Mouse (Mus musculus): ENCODE results near the gene Fam102b.

The Fam102b gene

DNA sequence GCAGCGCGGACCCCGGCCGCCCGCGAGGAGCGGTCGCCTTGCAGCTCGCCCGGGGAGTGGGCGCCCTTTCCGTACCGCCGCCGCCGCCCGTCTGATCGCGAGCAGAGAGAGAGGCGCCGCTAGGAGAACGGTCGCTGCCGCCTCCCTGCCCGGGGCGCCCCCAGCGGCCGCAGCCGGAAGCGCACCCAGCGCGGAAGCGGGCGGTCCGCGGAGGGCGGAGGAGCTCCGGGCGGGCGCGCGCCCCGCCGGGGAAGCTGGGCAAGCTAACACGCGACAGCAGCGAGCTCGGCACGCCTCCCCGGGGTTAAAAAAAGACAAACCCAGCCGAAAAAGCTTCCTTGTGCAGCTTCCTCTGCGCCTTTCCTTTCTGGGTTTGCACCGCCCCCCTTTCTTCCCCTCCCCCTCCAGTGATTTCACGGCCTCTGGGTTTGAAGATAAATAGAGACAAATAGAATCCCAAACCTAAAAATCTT is at the start of gene Fam102b:
TSS of gene Fam102b (minus strand) at position 93 of the 473 bp plus-strand sequence.
- peak; percentile 94 for DNase-seq (ENCODE audit: low read depth)

DNA sequence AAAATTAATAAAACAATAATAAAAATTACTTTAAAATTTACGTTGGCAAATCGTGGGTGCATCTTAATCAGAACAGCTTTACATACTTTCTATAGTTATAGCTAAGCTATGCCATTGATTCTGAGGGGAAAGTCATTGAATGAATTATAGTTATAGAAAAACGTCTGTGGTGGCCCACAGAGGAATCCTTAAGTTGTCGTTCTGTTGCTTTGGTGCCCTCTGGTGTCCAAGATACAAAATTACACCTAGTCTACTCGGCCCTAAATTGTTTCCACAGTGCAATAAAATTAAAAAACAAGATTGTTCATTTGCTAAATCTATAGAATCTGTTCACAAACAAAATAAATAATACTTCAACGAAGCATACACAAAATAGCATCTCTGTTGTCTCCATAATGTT is 35.6 kb upstream of the Fam102b start:
- DNase-seq (ENCODE audit: low read depth), result peak; percentile 84

DNA sequence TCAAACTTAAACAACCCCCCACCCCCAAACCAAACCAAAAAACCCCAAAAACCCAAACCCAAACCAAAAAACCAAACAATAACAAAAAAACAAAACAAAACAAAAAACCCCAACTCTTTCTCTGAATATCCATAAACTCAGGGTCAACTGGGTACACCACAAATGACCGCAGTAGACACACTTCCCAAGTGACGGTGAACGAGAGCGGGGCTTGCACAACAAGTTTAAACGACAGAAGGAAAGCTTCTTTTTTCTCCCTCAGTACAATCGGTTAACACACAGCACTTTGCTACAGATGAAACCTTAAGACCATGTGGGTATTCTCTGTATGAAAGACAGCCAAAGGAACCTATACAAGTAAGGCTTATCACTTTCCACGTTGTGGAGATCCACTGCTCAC is 35.0 kb upstream of the Fam102b start:
- no peak for DNase-seq (ENCODE audit: low read depth)

DNA sequence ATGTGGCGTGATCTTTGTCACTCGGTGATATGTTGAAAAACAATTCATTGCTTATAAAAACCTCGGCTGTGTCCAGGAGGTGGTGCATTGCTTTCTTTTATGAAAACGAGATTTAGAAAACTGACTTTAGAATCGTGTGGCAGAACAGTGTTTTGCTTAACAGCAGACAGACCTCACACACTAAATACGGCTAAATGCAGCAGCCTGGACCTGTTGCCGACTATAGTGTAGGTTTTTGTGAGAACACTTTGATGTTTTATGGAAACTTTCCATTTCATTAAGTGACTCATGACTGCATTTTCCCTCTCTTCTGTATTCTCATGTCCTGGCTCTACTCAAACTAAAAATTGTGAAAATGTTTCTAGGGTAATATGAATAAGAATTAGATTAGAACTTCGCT is 32.5 kb upstream of the Fam102b start:
- no peak for DNase-seq (ENCODE audit: low read depth)

DNA sequence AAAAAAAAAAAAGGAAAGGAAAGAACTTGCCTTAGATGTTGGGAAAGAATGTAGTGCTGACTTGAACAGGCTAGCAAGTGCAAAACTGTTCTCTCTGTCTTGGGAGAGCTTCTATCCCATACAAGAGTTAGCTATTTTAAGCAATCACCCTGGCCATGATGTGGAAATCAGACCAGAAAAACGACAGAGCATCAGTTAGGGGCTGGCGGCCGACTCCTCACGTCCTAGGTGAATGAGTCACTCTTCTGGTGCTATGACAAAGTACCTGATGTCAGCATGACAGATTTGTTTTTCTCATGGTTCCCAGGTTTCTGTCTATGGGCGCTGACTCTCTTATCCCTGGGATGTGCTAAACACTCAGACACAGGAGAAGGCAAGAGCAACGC is 24.5 kb upstream of the Fam102b start:
- no peak for DNase-seq (ENCODE audit: low read depth)

DNA sequence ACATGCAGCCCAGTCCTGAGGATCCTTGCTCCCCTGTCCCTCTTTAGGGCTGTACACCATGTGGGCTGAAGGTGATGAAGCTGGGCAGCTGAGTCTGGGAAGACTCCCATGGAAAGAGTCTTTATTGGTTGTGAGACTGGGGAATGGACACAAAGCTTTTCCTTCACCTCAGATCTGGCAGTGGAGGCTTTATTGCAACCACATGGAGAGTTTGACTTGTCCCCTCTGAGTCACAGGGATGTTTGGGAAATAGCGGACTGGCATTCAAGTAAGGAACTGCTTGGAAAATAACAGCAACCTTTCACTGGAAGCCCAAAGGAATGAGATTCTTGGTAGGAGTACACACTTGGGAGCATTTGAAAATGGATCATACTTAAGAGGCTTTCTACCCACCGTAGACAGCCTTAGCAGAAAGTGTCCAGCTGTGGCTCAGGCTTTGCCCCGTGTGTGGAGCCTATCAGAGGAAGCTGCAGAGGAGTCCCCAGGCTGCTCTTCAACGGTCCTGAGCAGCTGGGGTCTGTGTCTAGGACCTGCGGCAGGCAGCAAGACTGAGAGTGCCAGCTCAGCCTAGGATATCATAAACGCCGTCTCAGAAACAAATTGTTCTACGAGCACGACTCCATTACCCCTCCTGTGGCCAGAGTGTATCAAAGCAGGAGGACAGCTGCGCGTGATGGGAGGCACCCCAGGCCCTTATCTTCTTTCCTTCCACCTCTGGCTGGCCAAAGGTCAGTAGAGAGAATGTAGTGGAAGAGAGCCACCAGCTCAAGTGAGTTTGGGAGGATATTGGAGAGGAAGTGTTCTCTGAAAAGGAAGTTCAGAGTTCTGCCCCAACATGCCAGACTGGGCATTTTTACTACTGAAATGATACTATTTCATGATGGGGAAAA is 23.9 kb upstream of the Fam102b start:
- no peak for DNase-seq (ENCODE audit: low read depth)

DNA sequence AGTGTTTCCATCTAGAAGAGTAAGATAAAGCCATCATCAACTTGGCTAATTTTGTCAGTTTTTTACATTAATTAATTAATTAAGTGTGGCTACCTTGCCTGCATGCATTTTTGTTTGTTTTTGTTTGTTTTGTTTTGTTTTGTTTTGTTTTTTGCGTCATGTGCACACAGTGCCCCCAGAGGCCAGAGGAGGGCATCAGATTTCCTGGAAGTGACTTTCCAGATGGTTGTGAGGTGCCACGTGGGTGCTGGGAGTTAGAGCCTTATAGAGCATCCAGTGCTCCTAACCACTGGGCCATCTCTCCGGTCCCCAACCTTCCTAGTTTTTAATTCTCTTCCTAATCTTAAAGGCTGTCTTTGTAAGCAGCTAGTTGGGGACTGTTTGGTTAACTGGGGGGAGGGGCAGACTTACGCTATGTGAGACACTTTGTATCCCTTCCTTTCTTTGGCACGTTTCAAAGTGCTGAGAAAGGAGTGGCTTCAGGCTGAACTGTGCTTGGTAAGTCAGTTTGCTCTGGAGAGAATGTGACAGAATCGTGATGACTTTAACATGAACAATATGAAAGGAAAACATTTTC is 20.4 kb upstream of the Fam102b start:
- no peak for DNase-seq (ENCODE audit: low read depth)

DNA sequence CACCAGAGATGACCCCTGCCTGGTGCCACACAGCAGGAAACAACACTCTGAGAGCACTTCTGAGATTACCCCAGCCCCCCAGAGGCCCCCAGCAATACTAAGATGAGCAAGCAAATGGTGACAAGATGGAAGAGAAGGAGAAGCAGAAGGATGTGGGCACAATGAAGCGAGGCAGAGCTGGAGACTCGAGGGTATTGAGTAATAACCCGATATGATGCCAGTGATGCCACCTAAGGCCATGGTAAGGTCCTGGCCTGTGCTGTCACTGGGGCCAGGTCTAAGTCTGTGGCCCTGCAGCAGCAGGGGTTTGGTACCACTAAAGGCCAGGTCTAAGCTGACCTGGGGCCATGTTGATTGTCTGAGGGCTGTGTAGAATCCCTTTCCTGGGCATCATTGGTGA is 19.0 kb upstream of the Fam102b start:
- no peak for DNase-seq (ENCODE audit: low read depth)

DNA sequence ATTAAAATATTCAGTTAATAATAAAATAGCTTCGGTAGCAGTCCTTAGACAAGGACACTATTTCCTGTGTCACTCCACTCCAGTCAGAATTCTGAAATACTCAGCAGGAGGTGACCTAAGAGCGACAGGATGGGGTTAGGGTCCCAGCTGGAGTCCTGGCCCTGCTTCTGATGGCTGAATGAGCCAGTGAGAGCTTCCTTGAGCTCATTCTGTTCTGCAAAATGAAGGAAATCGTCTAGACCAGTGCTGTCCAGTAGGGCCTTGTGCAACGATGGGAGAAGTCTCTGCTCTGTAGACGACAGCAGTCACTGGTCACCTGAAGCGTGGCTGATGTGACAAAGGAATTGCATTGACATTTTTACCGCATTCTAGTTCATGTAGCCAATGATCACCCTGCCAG is 16.0 kb upstream of the Fam102b start:
- no peak for DNase-seq (ENCODE audit: low read depth)

DNA sequence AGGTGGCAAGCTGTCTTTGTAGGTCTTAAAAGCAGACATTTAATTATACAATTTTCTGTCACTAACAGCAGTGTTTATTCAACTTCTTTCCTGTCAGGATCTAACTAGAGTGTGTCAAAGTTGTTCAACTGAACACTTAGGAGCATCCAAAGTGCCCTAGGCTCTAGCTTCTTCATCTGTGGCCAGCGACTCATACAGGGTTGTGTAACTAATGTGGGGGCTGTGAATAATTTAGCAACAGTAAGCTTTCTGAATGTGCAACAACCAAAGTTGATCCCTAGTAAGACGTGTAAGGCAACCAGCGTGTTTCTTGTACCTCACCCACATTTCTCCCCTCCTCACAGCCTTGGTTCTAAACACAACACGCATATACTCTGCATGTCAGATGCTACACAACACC is 13.5 kb upstream of the Fam102b start:
- no peak for DNase-seq (ENCODE audit: low read depth)

DNA sequence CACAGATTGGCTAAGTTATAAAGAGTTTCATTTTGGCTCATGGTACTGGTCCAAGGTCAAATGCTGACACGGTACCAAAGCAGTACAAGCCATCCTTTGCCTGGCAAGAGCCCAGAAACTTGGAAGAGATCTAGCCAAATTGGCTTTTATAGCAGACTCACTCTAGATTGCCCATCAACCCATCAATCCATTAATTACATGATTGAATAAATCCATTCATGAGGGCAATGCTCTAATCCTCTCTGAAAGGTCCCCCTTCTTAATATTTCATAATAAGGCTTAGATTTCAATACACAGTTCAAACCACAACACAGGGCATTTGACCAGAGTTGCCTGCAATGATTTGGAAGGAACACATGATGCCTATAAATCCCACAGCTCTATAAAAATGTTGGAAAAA is 7.0 kb upstream of the Fam102b start:
- DNase-seq (ENCODE audit: low read depth), result no peak

DNA sequence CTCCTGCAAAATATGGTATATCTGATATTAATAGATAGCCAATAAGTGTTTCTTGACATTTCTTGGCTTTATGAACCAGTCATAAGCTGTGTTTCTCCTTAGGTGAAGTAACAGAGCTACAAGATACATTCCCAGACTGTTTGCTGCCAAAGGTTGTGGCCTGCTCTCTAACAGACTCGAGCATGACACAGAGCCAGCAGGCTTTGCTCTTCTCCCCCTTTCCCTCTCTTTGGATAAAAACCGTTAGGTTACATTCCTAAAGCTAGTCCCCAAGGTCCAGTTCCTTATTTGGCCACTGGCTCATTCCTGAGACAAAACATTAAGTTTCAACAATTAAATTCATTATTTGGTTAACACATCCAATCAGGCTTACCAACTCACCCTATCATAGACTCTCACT is 4.9 kb upstream of the Fam102b start:
- DNase-seq (ENCODE audit: low read depth), result no peak

DNA sequence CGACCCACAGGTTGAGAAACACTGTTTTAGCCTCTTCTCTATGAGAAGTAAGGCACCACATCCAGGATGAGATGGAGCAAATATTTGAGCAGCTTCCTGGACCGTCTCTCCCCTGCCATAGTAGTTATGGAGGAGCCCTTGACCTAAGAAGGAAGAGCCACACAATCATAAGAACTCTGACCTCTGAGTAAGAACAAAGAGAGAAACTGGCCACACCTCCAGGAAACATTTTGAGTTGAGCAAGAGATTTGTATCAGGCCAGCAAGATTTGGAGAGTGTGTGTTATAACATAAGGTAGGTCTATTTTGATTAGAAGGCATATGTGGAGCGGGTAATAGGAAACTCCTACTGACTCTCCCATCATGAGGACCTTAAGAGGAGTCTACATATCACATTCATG is 4.2 kb upstream of the Fam102b start:
- DNase-seq (ENCODE audit: low read depth), result no peak

DNA sequence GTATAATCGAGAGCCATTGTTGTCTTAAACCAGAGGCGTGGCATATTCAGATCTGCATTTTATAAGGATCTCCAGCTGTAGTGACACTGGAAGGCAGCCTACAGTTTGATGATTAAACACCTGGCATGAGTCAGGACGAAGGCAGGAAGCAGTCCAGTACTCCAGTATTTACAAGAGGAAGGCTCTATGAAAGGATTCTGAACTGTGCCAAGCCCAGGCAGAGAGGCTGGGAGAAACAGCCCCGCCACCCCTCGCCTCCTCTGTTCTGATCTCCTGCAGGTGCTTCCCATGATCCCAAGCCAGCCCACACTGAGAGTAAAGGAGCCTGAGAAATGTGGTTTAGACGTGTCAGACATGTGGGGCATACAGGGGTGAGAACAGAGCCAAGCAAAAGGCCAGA is 3.4 kb upstream of the Fam102b start:
- no peak for DNase-seq (ENCODE audit: low read depth)

DNA sequence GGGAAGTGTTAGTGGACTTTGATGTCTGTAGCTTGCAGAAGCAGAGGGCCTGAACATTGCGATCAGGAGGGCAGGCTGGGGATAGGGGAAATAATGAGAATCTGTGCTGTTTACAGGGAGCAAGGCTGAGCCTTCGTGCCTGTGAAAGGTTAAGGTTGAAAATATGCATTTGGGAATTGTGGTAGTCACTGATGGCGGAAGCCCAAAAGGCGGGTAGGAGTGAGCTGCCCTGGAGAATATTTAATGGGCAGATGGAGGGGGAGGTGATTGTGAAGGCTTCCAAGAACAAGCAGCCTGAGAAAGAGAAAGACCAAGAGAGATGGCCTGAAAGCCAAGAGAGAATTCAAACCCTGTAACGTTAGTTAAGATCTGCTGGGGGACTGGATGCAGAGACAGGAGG is 2.3 kb upstream of the Fam102b start:
- DNase-seq (ENCODE audit: low read depth), result no peak

DNA sequence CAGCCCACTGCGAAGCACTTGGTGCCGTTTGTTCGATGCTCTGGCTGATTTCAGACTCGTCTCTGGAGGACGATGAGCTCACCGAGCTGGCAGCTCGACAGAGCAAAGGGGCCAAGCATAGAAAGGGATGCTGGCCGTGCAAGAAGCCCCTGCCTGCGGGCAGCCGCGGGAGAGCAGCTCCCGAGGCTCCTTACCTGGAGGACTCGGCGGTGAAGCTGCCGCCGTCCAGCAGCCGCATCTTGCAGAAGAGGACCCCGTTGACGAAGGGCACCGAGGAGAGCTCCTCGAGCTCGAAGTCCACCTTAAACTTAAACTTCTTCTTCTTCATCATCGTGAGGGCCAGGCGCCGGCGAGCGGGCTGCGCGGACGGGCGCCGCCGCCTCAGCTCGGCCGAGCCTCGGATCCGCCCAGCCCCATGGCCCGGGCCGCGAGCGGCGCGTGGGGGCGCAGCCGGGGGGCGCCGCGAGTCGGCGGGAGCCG is 376 bp downstream of the Fam102b start:
- peak; percentile 70 for DNase-seq (ENCODE audit: low read depth)

DNA sequence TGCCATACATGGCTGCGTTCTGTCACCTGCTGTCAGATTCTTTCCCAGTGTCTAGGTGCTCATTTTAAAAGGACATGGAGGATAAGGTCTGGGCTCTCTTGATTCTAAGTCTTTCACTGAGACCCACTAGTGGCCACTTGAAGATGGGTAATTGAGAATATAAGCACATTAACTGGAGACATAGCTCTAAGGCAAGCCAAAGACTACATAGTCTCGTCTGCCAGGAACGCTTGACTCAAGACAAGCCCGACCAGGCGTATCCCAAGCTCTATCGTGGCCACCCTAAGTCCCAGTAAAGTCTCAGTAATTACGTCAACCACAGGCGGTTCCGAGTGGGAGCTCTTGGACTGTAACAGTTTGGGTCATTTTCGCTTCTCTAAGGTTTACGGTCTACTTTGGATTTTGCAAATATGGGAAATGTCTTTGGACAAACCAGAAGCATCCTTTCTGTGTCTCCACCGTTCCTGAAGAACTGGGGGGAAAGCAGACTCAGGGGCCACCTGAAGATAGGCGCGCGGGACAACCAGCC is 881 bp downstream of the Fam102b start:
- peak; percentile 52 for DNase-seq (ENCODE audit: low read depth)

DNA sequence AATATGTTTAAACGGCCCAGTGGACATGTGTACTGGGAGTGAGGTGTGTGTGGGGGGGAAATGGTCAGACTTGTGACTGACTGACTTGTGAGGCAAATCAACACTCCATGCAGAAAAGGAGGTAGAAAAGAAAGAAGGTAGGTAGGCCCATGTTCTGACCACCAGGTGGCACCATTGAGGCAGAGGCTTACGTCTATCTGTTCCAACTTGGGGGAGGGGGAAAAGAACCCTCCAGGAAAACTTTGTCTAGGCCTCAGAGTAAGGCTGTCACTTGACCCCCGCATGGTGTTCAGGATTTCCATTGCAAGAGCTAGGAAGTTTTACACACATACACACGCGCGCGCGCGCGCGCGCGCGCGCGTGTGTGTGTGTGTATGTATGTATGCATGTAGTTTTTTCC is 1.8 kb downstream of the Fam102b start:
- DNase-seq (ENCODE audit: low read depth), result peak; percentile 92

DNA sequence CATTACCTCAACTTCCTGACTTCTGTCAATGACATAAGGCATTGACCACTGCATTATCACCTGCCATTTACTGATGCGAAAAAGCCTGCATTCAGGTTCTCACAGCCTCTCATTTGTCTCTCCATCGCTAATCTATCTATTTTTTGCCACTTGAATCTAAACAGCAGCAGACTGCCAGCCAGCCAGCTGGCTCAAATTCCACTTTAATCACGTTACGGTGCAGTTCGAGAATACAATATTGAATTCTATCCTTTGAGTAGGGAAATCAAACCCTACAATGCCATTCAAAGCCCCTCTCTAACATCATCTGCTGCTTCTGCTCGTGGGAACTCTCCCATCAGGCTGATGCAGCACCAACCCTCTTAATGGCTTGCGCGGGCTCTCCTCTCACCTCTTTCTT is 4.3 kb downstream of the Fam102b start:
- DNase-seq (ENCODE audit: low read depth), result no peak

DNA sequence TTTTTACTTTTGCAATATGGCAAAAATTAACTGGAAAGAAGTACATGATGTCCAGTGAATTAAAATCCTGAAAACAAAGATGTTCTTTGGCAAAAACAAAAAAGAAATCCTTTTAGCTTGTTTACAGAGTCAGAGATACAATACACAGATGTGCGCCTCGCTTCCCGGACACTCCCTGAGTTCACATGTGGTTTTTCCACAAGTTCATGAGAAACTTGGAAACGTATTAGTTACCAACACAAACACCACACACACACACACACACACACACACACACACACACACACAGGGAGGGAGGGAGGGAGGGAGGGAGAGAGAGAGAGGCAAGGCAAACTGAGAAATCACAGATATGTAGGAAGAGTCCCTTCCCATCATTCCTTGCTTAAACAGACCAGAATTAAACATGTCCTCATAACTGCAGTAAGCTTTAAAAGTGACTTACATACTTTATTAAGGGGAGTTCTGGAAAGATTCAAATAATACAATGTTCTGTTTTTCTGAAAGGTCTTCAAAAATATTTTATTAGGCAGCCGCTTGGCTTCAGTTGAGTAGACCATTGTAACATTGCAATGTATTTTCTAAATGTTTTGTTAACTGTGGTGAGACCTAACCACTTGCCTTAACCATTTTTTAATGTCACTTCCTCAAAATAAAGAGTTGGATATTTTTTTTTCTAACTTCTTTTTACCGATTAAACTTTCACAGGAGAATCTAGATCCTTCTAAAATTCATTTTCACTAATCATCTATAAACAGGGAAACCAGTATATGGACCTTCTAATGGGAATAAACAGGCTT is 5.5 kb downstream of the Fam102b start:
- no peak for DNase-seq (ENCODE audit: low read depth)

DNA sequence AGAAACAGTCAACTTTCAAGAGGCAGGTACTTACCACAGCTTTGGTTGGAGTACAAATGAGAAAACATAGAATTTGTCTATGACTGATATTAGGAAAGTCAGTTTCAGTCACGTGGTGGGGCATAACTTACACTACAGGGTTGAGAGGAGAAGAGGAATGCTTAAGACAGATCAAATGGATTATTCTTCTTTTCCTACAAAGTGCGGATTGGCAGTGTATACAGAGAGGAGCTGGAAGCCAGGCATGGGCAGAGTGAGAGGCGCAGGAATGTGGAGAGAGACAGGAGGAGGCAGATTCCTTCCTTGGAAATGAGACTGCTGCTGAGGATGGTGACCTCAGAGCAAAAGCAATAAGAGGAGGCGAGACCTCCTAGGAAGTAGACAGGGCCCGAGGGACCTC is 9.1 kb downstream of the Fam102b start:
- DNase-seq (ENCODE audit: low read depth), result no peak

DNA sequence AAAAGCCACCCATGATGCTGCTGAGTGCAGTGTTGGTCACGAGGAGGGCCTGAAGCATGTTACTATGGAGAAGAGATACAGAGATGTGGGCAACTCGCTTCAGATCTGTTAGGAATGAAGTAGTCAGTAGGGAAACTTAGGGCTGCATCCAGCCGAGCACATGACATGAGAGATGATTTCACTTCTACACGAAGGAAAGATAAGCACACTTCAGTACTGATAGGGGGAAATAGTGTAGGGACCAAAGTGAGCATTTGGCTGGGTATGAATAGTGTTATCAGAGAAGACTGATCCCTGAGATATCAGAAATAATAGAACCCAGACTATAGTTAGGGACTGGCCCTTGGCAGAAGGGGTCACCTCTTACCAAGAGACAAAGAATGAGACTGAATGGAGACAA is 14.8 kb downstream of the Fam102b start:
- no peak for DNase-seq (ENCODE audit: low read depth)
